Mouse (Mus musculus) liver, embryonic 16.5 days (tissue): ENCODE measurements around the gene Angel2. TPM values are rescaled to one million over a fixed set of nuclear protein-coding genes. Genes with fewer than 3 reads are reported as not detected.
"Not testable (repeated sequence)": the region's sequence is repeated elsewhere in the genome, so short reads cannot be mapped to it uniquely, and the experiment has no call there.

Experiments
- ATAC-seq: fragments of 200-750 bp; cut with Nextera tagmentation; 2 replicates; pipeline ENCODE4 v1.8.0; 2017; ENCODE audit warnings: low read depth, mild to moderate bottlenecking, moderate number of reproducible peaks, moderate library complexity
- H3K27ac ChIP-seq: fragments of 300-500 bp; sonication (generic); 2 replicates; pipeline ENCODE4 v1.5.1; 2014; ENCODE audit warnings: mild to moderate bottlenecking, low read length
- H3K27me3 ChIP-seq: fragments of 300-500 bp; sonication (generic); 2 replicates; pipeline ENCODE4 v1.6.1; 2014; ENCODE audit warnings: low read depth, low read length, mixed read lengths; ENCODE audit not compliant: control insufficient read depth, insufficient read depth
- H3K36me3 ChIP-seq: fragments of 300-500 bp; sonication (generic); 2 replicates; pipeline ENCODE4 v1.6.1; 2014; ENCODE audit warnings: mild to moderate bottlenecking; ENCODE audit not compliant: control insufficient read depth, insufficient read depth
- H3K4me1 ChIP-seq: fragments of 300-500 bp; sonication (generic); 2 replicates; pipeline ENCODE4 v1.6.1; 2014; ENCODE audit warnings: low read depth, low read length, mixed read lengths; ENCODE audit not compliant: control insufficient read depth
- H3K4me2 ChIP-seq: fragments of 300-500 bp; sonication (generic); 2 replicates; pipeline ENCODE4 v1.6.1; 2014; ENCODE audit warnings: low read depth, low read length, mixed read lengths
- H3K4me3 ChIP-seq: fragments of 300-500 bp; sonication (generic); 2 replicates; pipeline ENCODE4 v1.5.1; 2014; ENCODE audit warnings: low read depth, mild to moderate bottlenecking, low read length
- H3K9ac ChIP-seq: fragments of 300-500 bp; sonication (generic); 2 replicates; pipeline ENCODE4 v1.6.1; 2014; ENCODE audit warnings: low read depth, low read length
- H3K9me3 ChIP-seq: fragments of 300-500 bp; sonication (generic); replicated peaks from 2 replicates; pipeline ENCODE4 v1.6.1; 2016; ENCODE audit warnings: low read length; ENCODE audit not compliant: control insufficient read depth
- WGBS: fragments of 180-500 bp; shearing (Covaris S2); extraction: QIAGEN DNeasy Blood & Tissue Kit; methylation state at CpG from one replicate; pipeline ENCODE4 v1.1.7; 2014; ENCODE audit not compliant: insufficient replicate concordance; 5-methylcytosine and 5-hydroxymethylcytosine counted together
- polyA plus RNA-seq: library from polyadenylated mRNA; unstranded; fragments of >200 nt; fragmentation: Nextera tagmentation; extraction: Ambion mirVana; gene quantifications from 2 replicates; pipeline ENCODE4 v1.2.1, GENCODE M21; 2015

Gene Angel2
- 11.3 and 11.6 TPM in 2 replicates for polyA plus RNA-seq

- not testable (repeated sequence) for H3K36me3 ChIP-seq, H3K9me3 ChIP-seq, H3K27me3 ChIP-seq, H3K4me2 ChIP-seq, H3K27ac ChIP-seq, H3K4me3 ChIP-seq, H3K9ac ChIP-seq, ATAC-seq
- H3K4me1 ChIP-seq, result peaks cover 11% of the 10 kb centered on the region
- WGBS, result 74% methylated on average over 3 of the region's 3 CpGs
Observed at GRCm38 (mm10) chr1:190924812-190925211, at the start of gene Angel2. Gene Angel2, plus strand, starts transcription at chr1:190925112.

- Histone ChIP-seq H3K4me2 (no peak overlapping the region), H3K4me3 (no peak overlapping the region), H3K9me3 (no peaks in the 10 kb centered on the region), H3K27me3 (no peaks in the 10 kb centered on the region), H3K27ac (no peak overlapping the region), H3K9ac (no peak overlapping the region), H3K4me1 (peaks cover 7% of the 10 kb centered on the region), H3K36me3 (no peaks in the 10 kb centered on the region)
- ATAC-seq, result no peak
- 73% methylated on average over 6 of the region's 6 CpGs for WGBS
Observed at GRCm38 (mm10) chr1:190875751-190876150, 49.2 kb upstream of the Angel2 start.

DNA sequence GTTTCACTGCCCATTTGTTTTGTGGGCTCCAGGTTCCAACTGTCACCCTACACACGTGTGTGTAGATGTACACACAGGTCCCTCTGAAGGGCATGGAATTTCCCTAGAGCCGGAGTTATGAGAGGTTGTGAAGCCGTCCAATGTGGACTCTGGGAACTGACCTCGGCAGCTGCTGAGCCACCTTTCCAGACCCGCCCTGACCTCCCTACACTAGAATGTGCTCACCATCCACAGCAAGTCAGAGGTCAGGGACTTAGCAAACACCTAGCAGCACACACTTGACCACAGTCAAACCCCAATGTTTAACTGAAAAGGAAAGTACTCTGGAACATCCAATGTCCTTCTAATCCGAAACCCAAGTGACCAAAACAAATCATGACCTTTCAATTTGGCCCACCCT lies 44.3 kb upstream of the Angel2 start:
- Histone ChIP-seq H3K9me3 (no peaks in the 10 kb centered on the region), H3K27ac (peak overlapping the region; percentile 76), H3K4me1 (peaks cover 3% of the 10 kb centered on the region), H3K9ac (no peak overlapping the region), H3K4me3 (no peak overlapping the region), H3K4me2 (no peak overlapping the region), H3K27me3 (no peaks in the 10 kb centered on the region), H3K36me3 (no peaks in the 10 kb centered on the region)
- peak; percentile 89 for ATAC-seq
- 70% methylated on average over 6 of the region's 6 CpGs for WGBS

GRCm38 (mm10) chr1:190881422-190881821 lies 43.5 kb upstream of the Angel2 start:
- WGBS, result 4% methylated on average over 2 of the region's 2 CpGs
- no peak overlapping the region; the same call in 1 of the 2 replicates for H3K27ac ChIP-seq
- no peaks in the 10 kb centered on the region for H3K27me3 ChIP-seq
- H3K9me3 ChIP-seq, result no peaks in the 10 kb centered on the region
- H3K4me1 ChIP-seq, result peaks cover 3% of the 10 kb centered on the region
- no peak for ATAC-seq
- H3K36me3 ChIP-seq, result no peaks in the 10 kb centered on the region
- no peak overlapping the region for H3K4me2 ChIP-seq
- no peak overlapping the region for H3K4me3 ChIP-seq
- H3K9ac ChIP-seq, result no peak overlapping the region

DNA sequence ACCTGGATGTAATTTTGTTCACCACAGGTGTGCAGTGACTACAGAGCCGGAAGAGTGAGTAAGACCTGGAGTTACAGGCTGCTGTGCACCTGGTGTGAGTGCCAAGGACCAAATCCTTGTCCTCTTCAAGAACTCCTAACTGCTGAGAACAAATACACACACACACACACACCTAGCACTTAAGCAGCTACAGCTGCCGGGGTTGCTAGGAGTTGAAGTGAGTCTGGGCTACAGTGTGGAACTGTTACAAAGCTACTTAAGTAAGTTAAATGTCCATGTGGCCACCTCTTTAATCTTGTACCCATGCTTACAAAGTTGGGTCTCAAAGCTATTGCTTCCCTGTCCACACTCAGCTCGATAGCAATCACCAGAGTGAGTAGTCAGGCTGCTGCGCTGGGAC lies 38.9 kb upstream of the Angel2 start:
- no peak for ATAC-seq
- Histone ChIP-seq H3K27me3 (no peaks in the 10 kb centered on the region), H3K4me2 (no peak overlapping the region), H3K36me3 (no peaks in the 10 kb centered on the region), H3K27ac (no peak overlapping the region), H3K9me3 (no peaks in the 10 kb centered on the region), H3K9ac (no peak overlapping the region), H3K4me3 (no peak overlapping the region), H3K4me1 (no peaks in the 10 kb centered on the region)
- WGBS, result 73% methylated on average over 4 of the region's 4 CpGs

DNA sequence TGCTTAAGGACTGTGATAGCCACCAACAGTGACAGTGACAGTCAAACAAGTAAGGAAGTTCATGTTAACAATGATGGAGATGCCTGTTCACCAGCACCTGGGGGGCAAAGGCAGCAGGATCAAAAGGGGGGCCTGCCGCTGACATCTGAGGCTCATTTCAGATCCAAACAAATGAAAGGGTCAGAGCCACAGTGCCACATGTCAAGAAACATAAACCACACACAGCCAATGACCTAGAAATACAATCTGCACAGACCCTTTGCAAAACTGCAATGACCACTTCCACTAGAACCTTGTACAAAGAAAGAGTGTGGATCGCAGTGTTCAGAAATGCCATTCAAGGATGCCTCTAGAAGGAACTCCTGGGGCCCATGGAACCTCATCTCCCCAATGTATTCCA lies 36.9 kb upstream of the Angel2 start:
- Histone ChIP-seq H3K36me3 (no peaks in the 10 kb centered on the region), H3K4me3 (no peak overlapping the region), H3K27me3 (no peaks in the 10 kb centered on the region), H3K27ac (no peak overlapping the region), H3K4me2 (no peak overlapping the region), H3K4me1 (no peaks in the 10 kb centered on the region; the same call in 1 of the 2 replicates), H3K9me3 (no peaks in the 10 kb centered on the region), H3K9ac (no peak overlapping the region)
- ATAC-seq, result no peak
- WGBS, result 92% methylated on average over 2 of the region's 2 CpGs

DNA sequence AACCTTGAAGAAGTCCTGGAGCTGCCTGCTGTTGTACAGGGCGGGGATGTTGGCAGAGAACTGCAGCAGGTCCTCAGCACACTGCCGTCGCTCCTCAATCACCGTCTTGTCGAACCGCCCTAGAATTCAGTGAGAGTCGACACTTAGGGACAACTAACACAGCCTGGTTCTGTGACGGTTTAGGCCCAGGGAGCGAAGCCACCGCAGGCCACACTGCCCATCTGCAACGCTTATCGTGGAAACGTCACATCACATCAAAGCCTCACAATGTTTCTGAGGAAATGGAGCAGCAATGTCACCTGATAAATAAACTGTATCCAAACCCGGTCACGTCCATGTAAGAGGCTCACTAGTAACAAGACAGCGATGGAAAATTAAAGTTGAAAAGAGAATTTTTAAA lies 36.3 kb upstream of the Angel2 start:
- Histone ChIP-seq H3K27me3 (no peaks in the 10 kb centered on the region), H3K4me1 (no peaks in the 10 kb centered on the region; the same call in 1 of the 2 replicates), H3K9ac (no peak overlapping the region), H3K27ac (no peak overlapping the region), H3K4me3 (no peak overlapping the region), H3K9me3 (no peaks in the 10 kb centered on the region), H3K4me2 (no peak overlapping the region), H3K36me3 (no peaks in the 10 kb centered on the region)
- WGBS, result 72% methylated on average over 16 of the region's 16 CpGs
- no peak for ATAC-seq

- no peaks in the 10 kb centered on the region; the same call in 1 of the 2 replicates for H3K4me1 ChIP-seq
- WGBS, result 27% methylated on average over 6 of the region's 6 CpGs
- no peak overlapping the region for H3K27ac ChIP-seq
- ATAC-seq, result peak; percentile 56; the same call in 1 of the 2 replicates
- H3K27me3 ChIP-seq, result no peaks in the 10 kb centered on the region
- H3K4me2 ChIP-seq, result no peak overlapping the region
- no peaks in the 10 kb centered on the region for H3K36me3 ChIP-seq
- no peaks in the 10 kb centered on the region for H3K9me3 ChIP-seq
- H3K9ac ChIP-seq, result no peak overlapping the region
- H3K4me3 ChIP-seq, result no peak overlapping the region
Observed at GRCm38 (mm10) chr1:190893559-190894167, 31.2 kb upstream of the Angel2 start.

GRCm38 (mm10) chr1:190898186-190898585 lies 26.7 kb upstream of the Angel2 start:
- Histone ChIP-seq H3K27me3 (no peaks in the 10 kb centered on the region), H3K4me3 (no peak overlapping the region), H3K9ac (no peak overlapping the region), H3K4me1 (no peaks in the 10 kb centered on the region; the same call in 1 of the 2 replicates), H3K4me2 (no peak overlapping the region), H3K27ac (no peak overlapping the region), H3K9me3 (no peaks in the 10 kb centered on the region), H3K36me3 (no peaks in the 10 kb centered on the region)
- WGBS, result 72% methylated on average over 3 of the region's 3 CpGs
- no peak for ATAC-seq
